In genomic region chr11:59839008-59839458, GRCm38 (mm10) we compare ENCODE assay signal across 8 mouse cellular contexts. TPM values are rescaled to one million over a fixed set of nuclear protein-coding genes. Genes with fewer than 3 reads are reported as not detected.
DNase-seq lines count a peak whose midpoint lies in the region; ATAC-seq and TF ChIP-seq lines count a peak whose summit lies in the region.

Gene Nt5m (plus strand): TSS chr11:59839447.

- peak; percentile 98 for DNase-seq in ZHBTc4 (ENCODE audit: low read depth, low spot score)
- DNase-seq in cerebellum, postnatal 4 days (ENCODE audit: low spot score in 2 of 2), result peak; percentile 88 to 95
- DNase-seq in gastrocnemius, adult 2 months, result peak; percentile 97
- DNase-seq in left cerebral cortex, adult 18-20 months (ENCODE audit: low spot score in 2 of 2), result peak; percentile 93 to 95
- peak; percentile 95 to 96 for DNase-seq in lung, postnatal 4 days
- DNase-seq in retina, postnatal 1 day, result peak; percentile 97
- DNase-seq in urinary bladder, adult 18-20 months (ENCODE audit: low spot score in 2 of 2), result peak; percentile 85 to 89

- peaks cover 17% of the 10 kb centered on the region for H3K4me1 ChIP-seq in hindbrain, embryonic 16.5 days (ENCODE audit: control insufficient read depth, insufficient read depth, low read depth, low read length)

- H3K27me3 ChIP-seq in hindbrain, embryonic 16.5 days (replicated peaks; ENCODE audit: control insufficient read depth, insufficient read depth, low read length), result no peaks in the 10 kb centered on the region

- 0% methylated on average over 24 of the region's 24 CpGs for WGBS in hindbrain, embryonic 16.5 days

- peak; percentile 97 for ATAC-seq in hindbrain, embryonic 16.5 days

- peak within 1 kb of the TSS; percentile 71 for H3K4me2 ChIP-seq in hindbrain, embryonic 16.5 days (ENCODE audit: low read length)

- H3K4me3 ChIP-seq in gastrocnemius, adult 2 months, result peak within 1 kb of the TSS; percentile 81
- peak within 1 kb of the TSS; percentile 61 for H3K4me3 ChIP-seq in hindbrain, embryonic 16.5 days (ENCODE audit: low read length)

- H3K36me3 ChIP-seq in hindbrain, embryonic 16.5 days (ENCODE audit: control insufficient read depth, insufficient read depth, low read length), result peaks cover 11% of the 10 kb centered on the region

- peak within 1 kb of the TSS; percentile 78 for H3K9ac ChIP-seq in hindbrain, embryonic 16.5 days (ENCODE audit: low read depth, low read length)

- peak within 1 kb of the TSS; percentile 98 for H3K27ac ChIP-seq in gastrocnemius, adult 2 months
- H3K27ac ChIP-seq in hindbrain, embryonic 16.5 days (ENCODE audit: low read depth, low read length), result peak within 1 kb of the TSS; percentile 92

- intact Hi-C loops in gastrocnemius, adult 2 months (cut with DNase I), result no loop called here

- no peak for TF ChIP-seq CTCF in gastrocnemius, adult 2 months (IDR thresholded peaks at IDR 0.05)

- H3K9me3 ChIP-seq in hindbrain, embryonic 16.5 days (ENCODE audit: control insufficient read depth, low read length), result no peaks in the 10 kb centered on the region

RNA-seq across cellular contexts. Expression of gene Nt5m, which starts in this region (rescaled TPM):
- 10 to 100 TPM; 17.8 to 22.2 TPM for total RNA-seq in gastrocnemius, adult 2 months (2021)
- 74.2 and 85.4 TPM in 2 replicates for polyA plus RNA-seq in hindbrain, embryonic 16.5 days (2015; fragmentation: Nextera tagmentation; extraction: Ambion mirVana)
- 10 to 100 TPM; 49.6 to 51.7 TPM for total RNA-seq in left cerebral cortex, adult 18-20 months (2021)

Comparison
In these comparisons a context has a peak if more than half of its experiments do, and no peak if none do; other contexts are left out.
1. Peak in every context shown above with its lines: DNase-seq, ATAC-seq, H3K4me3 ChIP-seq and H3K27ac ChIP-seq.